In genomic region chr9:61105550-61106280, GRCm38 (mm10) we compare ENCODE assay signal across 30 mouse cellular contexts.
A peak's percentile ranks its signal among the peaks of the same experiment; 100 is the strongest.
DNase-seq lines count a peak whose midpoint lies in the region; ATAC-seq and TF ChIP-seq lines count a peak whose summit lies in the region.
"Had no signal": no experiment of that assay in that cellular context is flagged by ENCODE, and none has a peak within 500 bp of the region (broad histone marks: within the 10 kb centered on the region; RNA-seq: fewer than 3 reads in every experiment).

No protein-coding gene starts in this region.

- no peak for DNase-seq in forebrain, embryonic 10.5 days (ENCODE audit: extremely low spot score, low spot score)
- no peak for DNase-seq in forebrain, postnatal 0 days
- peak; percentile 24 for DNase-seq in right cerebral cortex, adult 18-20 months
- DNase-seq in right cerebral cortex, postnatal 10 days (ENCODE audit: low spot score in 2 of 2), result no peak
- DNase-seq in splenic B cell, adult 2 months (ENCODE audit: low read depth, low spot score), result peak; percentile 23
- DNase-seq in gastrocnemius, postnatal 14 days, result no peak
- DNase-seq: adrenal gland, postnatal 36 days; cerebellum, adult 11-12 months; cerebellum, postnatal 25 days; embryo, embryonic 11 days; gastrocnemius, postnatal 10 days; heart, adult 18-20 months; heart, postnatal 10 days; kidney, adult 8-10 months; kidney, postnatal 25 days; liver; lung, postnatal 4 days; thymus, postnatal 36 days had no signal

- no peak overlapping the region for H3K4me3 ChIP-seq in forebrain, embryonic 10.5 days
- no peak overlapping the region for H3K4me3 ChIP-seq in forebrain, postnatal 0 days (ENCODE audit: low read depth, low read length)
- H3K4me3 ChIP-seq: embryonic facial prominence, embryonic 13.5 days; erythroblast, embryonic 14.5 days; forebrain, embryonic 13.5 days; heart, embryonic 12.5 days; hindbrain, embryonic 10.5 days; intestine, embryonic 15.5 days; limb, embryonic 10.5 days; liver, embryonic 15.5 days; lung, embryonic 15.5 days had no signal

- no peak overlapping the region for H3K9ac ChIP-seq in forebrain, postnatal 0 days
- H3K9ac ChIP-seq: embryonic facial prominence, embryonic 13.5 days; forebrain, embryonic 13.5 days; heart, embryonic 12.5 days; intestine, embryonic 15.5 days; liver, embryonic 15.5 days; lung, embryonic 15.5 days had no signal

- H3K27ac ChIP-seq in forebrain, embryonic 10.5 days, result peak overlapping the region; percentile 12
- H3K27ac ChIP-seq in forebrain, postnatal 0 days (ENCODE audit: low read depth, low read length), result no peak overlapping the region
- H3K27ac ChIP-seq: embryonic facial prominence, embryonic 13.5 days; forebrain, embryonic 13.5 days; hindbrain, embryonic 10.5 days; intestine, embryonic 15.5 days; limb, embryonic 10.5 days; liver, embryonic 15.5 days; lung, embryonic 15.5 days had no signal

- H3K36me3 ChIP-seq in forebrain, embryonic 10.5 days (replicated peaks), result no peaks in the 10 kb centered on the region
- no peaks in the 10 kb centered on the region for H3K36me3 ChIP-seq in forebrain, postnatal 0 days (ENCODE audit: insufficient read depth)
- no peaks in the 10 kb centered on the region for H3K36me3 ChIP-seq in splenic B cell, adult 2 months (ENCODE audit: control insufficient read depth, insufficient read depth, low read length, poor library complexity, severe bottlenecking)
- H3K36me3 ChIP-seq: embryonic facial prominence, embryonic 13.5 days; heart, embryonic 12.5 days; hindbrain, embryonic 10.5 days; intestine, embryonic 15.5 days; limb, embryonic 10.5 days; liver, embryonic 15.5 days; lung, embryonic 15.5 days had no signal

- no peak for ATAC-seq in forebrain, postnatal 0 days
- peak; percentile 60; the same call in 1 of the 2 replicates for ATAC-seq in common myeloid progenitor, adult 5-6 weeks (replicated peaks; ENCODE audit: low read depth, poor library complexity, severe bottlenecking)
- ATAC-seq: forebrain, embryonic 13.5 days; hindbrain, embryonic 16.5 days; intestine, embryonic 15.5 days had no signal

- intact Hi-C loops in gastrocnemius, postnatal 14 days (cut with DNase I; ENCODE audit: low total_unique reads), result no loop called here

- no peak for TF ChIP-seq CTCF in forebrain, postnatal 0 days (IDR thresholded peaks at IDR 0.05; ENCODE audit: low read depth)

- no peak overlapping the region for H3K4me2 ChIP-seq in forebrain, postnatal 0 days (ENCODE audit: low read depth)
- H3K4me2 ChIP-seq: embryonic facial prominence, embryonic 13.5 days; forebrain, embryonic 13.5 days; heart, embryonic 12.5 days; intestine, embryonic 15.5 days; liver, embryonic 15.5 days; lung, embryonic 15.5 days; midbrain, embryonic 11.5 days had no signal

- 81% methylated on average over 15 of the region's 15 CpGs for WGBS in forebrain, embryonic 10.5 days
- 81% methylated on average over 15 of the region's 15 CpGs for WGBS in forebrain, postnatal 0 days

- H3K27me3 ChIP-seq in forebrain, embryonic 10.5 days (ENCODE audit: poor library complexity, severe bottlenecking), result peaks cover 66% of the 10 kb centered on the region
- H3K27me3 ChIP-seq in forebrain, postnatal 0 days (ENCODE audit: insufficient read depth, low read length), result peaks cover 3% of the 10 kb centered on the region; the same call in 1 of the 2 replicates
- no peaks in the 10 kb centered on the region for H3K27me3 ChIP-seq in splenic B cell, adult 2 months (ENCODE audit: control insufficient read depth, insufficient read depth, low read length, poor library complexity, severe bottlenecking)
- H3K27me3 ChIP-seq: liver, embryonic 15.5 days had no signal

- peaks cover 66% of the 10 kb centered on the region for H3K4me1 ChIP-seq in forebrain, embryonic 10.5 days
- 0 out of 2 replicates have a peak, but pooled peaks cover 8% of the 10 kb centered on the region for H3K4me1 ChIP-seq in forebrain, postnatal 0 days (ENCODE audit: insufficient read depth)
- H3K4me1 ChIP-seq: heart, embryonic 12.5 days; intestine, embryonic 15.5 days; liver, embryonic 15.5 days; lung, embryonic 15.5 days had no signal

- no peaks in the 10 kb centered on the region for H3K9me3 ChIP-seq in forebrain, embryonic 10.5 days
- no peaks in the 10 kb centered on the region for H3K9me3 ChIP-seq in forebrain, postnatal 0 days (ENCODE audit: low read length)
- H3K9me3 ChIP-seq: embryonic facial prominence, embryonic 13.5 days; forebrain, embryonic 13.5 days; heart, embryonic 12.5 days; hindbrain, embryonic 10.5 days; intestine, embryonic 15.5 days; limb, embryonic 10.5 days; liver, embryonic 15.5 days; lung, embryonic 15.5 days had no signal

Comparison
In these comparisons a context has a peak if more than half of its experiments do, and no peak if none do; other contexts are left out.
1. DNase-seq: peak in right cerebral cortex, adult 18-20 months (single experiment) and splenic B cell, adult 2 months (single experiment); none in forebrain, embryonic 10.5 days (single experiment), forebrain, postnatal 0 days (single experiment), right cerebral cortex, postnatal 10 days (0 of 2) and gastrocnemius, postnatal 14 days (single experiment).